Mouse (Mus musculus): Measurements from ENCODE around the gene Nbr1.

- peak; percentile 28 for TF ChIP-seq CTCF (IDR thresholded peaks at IDR 0.05)
- no peak for TF ChIP-seq EP300 (IDR thresholded peaks at IDR 0.05)
Observed at GRCm38 (mm10) chr11:101518937-101519336, 33.0 kb upstream of the Nbr1 start.

All from lung, postnatal 0 days (tissue).